8 mouse cellular contexts compared by ENCODE assay signal in genomic region chr11:102082322-102082721, GRCm38 (mm10). TPM values are rescaled to one million over a fixed set of nuclear protein-coding genes. Genes with fewer than 3 reads are reported as not detected.
DNase-seq lines count a peak whose midpoint lies in the region; ATAC-seq and TF ChIP-seq lines count a peak whose summit lies in the region.

No protein-coding gene starts in this region.

- WGBS in forebrain, embryonic 12.5 days: 3% methylated on average over 18 of the region's 18 CpGs
- 1% methylated on average over 18 of the region's 18 CpGs for WGBS in heart, postnatal 0 days
- WGBS in liver, embryonic 11.5 days: 0% methylated on average over 18 of the region's 18 CpGs

- no peaks in the 10 kb centered on the region for H3K9me3 ChIP-seq in forebrain, embryonic 12.5 days
- no peaks in the 10 kb centered on the region for H3K9me3 ChIP-seq in heart, postnatal 0 days (replicated peaks; ENCODE audit: control insufficient read depth, low read length)
- no peaks in the 10 kb centered on the region for H3K9me3 ChIP-seq in liver, embryonic 11.5 days (ENCODE audit: control insufficient read depth, low read length)

- no peak for TF ChIP-seq EP300 in heart, postnatal 0 days (IDR thresholded peaks at IDR 0.05; ENCODE audit: low read depth)

- H3K27me3 ChIP-seq in forebrain, embryonic 12.5 days: no peaks in the 10 kb centered on the region
- H3K27me3 ChIP-seq in heart, postnatal 0 days (ENCODE audit: control insufficient read depth, insufficient read depth, low read length): no peaks in the 10 kb centered on the region
- H3K27me3 ChIP-seq in liver, embryonic 11.5 days (replicated peaks; ENCODE audit: control insufficient read depth, insufficient read depth, low read length): peaks cover 14% of the 10 kb centered on the region; the same call in 1 of the 2 replicates

- peak overlapping the region; percentile 54 for H3K9ac ChIP-seq in forebrain, embryonic 12.5 days
- no peak overlapping the region for H3K9ac ChIP-seq in heart, postnatal 0 days (replicated peaks; ENCODE audit: low read depth, low read length)
- 0 out of 2 replicates have a peak overlapping the region, but pooled peaks have one; percentile 34 for H3K9ac ChIP-seq in liver, embryonic 11.5 days (ENCODE audit: low read depth, low read length)

- peaks cover 53% of the 10 kb centered on the region for H3K4me1 ChIP-seq in forebrain, embryonic 12.5 days
- H3K4me1 ChIP-seq in heart, postnatal 0 days (ENCODE audit: control insufficient read depth, insufficient read depth): peaks cover 9% of the 10 kb centered on the region
- peaks cover 23% of the 10 kb centered on the region for H3K4me1 ChIP-seq in liver, embryonic 11.5 days (replicated peaks; ENCODE audit: control insufficient read depth, insufficient read depth, low read length)

- ATAC-seq in forebrain, embryonic 12.5 days (ENCODE audit: low FRiP score): peak; percentile 89
- ATAC-seq in heart, postnatal 0 days (ENCODE audit: insufficient read depth, low read depth): peak; percentile 69
- ATAC-seq in liver, embryonic 11.5 days (replicated peaks; ENCODE audit: low FRiP score): peak; percentile 76

- peak; percentile 33 to 48 for DNase-seq in urinary bladder, adult 18-20 months (ENCODE audit: low spot score in 2 of 2)
- no peak for DNase-seq in urinary bladder, postnatal 10 days (ENCODE audit: low spot score)
- DNase-seq in heart, postnatal 0 days (ENCODE audit: low spot score): peak; percentile 39
- peak; percentile 82 for DNase-seq in kidney, postnatal 14 days
- peak; percentile 78 for DNase-seq in liver, embryonic 11.5 days (ENCODE audit: low spot score)
- DNase-seq in neural tube, embryonic 10.5 days (ENCODE audit: extremely low spot score, low spot score): peak; percentile 81
- DNase-seq in urinary bladder, postnatal 36 days (ENCODE audit: low spot score in 2 of 2): peak; percentile 28 to 63

- peak overlapping the region; percentile 83 for H3K4me2 ChIP-seq in forebrain, embryonic 12.5 days
- H3K4me2 ChIP-seq in heart, postnatal 0 days (ENCODE audit: low read depth, low read length): peak overlapping the region; percentile 57
- H3K4me2 ChIP-seq in liver, embryonic 11.5 days: peak overlapping the region; percentile 79

- peaks cover 38% of the 10 kb centered on the region for H3K36me3 ChIP-seq in forebrain, embryonic 12.5 days (replicated peaks)
- no peaks in the 10 kb centered on the region for H3K36me3 ChIP-seq in heart, postnatal 0 days (replicated peaks; ENCODE audit: control insufficient read depth, insufficient read depth, low read length)
- peaks cover 6% of the 10 kb centered on the region; the same call in 1 of the 2 replicates for H3K36me3 ChIP-seq in liver, embryonic 11.5 days (ENCODE audit: control insufficient read depth, insufficient read depth, low read length)

- H3K27ac ChIP-seq in forebrain, embryonic 12.5 days: no peak overlapping the region
- H3K27ac ChIP-seq in heart, postnatal 0 days (ENCODE audit: low read depth): no peak overlapping the region
- no peak overlapping the region for H3K27ac ChIP-seq in liver, embryonic 11.5 days (ENCODE audit: low read depth, low read length)

- H3K4me3 ChIP-seq in forebrain, embryonic 12.5 days (replicated peaks): peak overlapping the region; percentile 40
- H3K4me3 ChIP-seq in heart, postnatal 0 days (ENCODE audit: low read depth, low read length): peak overlapping the region; percentile 35
- H3K4me3 ChIP-seq in liver, embryonic 11.5 days (ENCODE audit: low read depth, low read length): peak overlapping the region; percentile 45

- TF ChIP-seq CTCF in heart, postnatal 0 days (IDR thresholded peaks at IDR 0.05; ENCODE audit: low read depth): no peak

RNA-seq across cellular contexts. Expression of gene Mpp2, which starts 6.0 kb away (rescaled TPM):
- polyA plus RNA-seq in forebrain, embryonic 12.5 days (2016; fragmentation: Nextera tagmentation; extraction: Ambion mirVana): 24.9 and 27.9 TPM in 2 replicates
- total RNA-seq in heart, postnatal 0 days (2014; rRNA removed; ENCODE audit: low replicate concordance): 6.0 and 12.1 TPM in 2 replicates
- 2.1 and 2.3 TPM in 2 replicates for polyA plus RNA-seq in heart, postnatal 0 days (2015; fragmentation: Nextera tagmentation; extraction: Ambion mirVana)
- polyA plus RNA-seq in liver, embryonic 11.5 days (2014; fragmentation: Nextera tagmentation; extraction: Ambion mirVana): 12.1 and 12.8 TPM in 2 replicates

RNA-seq across cellular contexts. Expression of gene Ppy, which starts 18.8 kb away (rescaled TPM):
- polyA plus RNA-seq in forebrain, embryonic 12.5 days (2016; fragmentation: Nextera tagmentation; extraction: Ambion mirVana): not detected in 2 replicates
- not detected in 2 replicates for total RNA-seq in heart, postnatal 0 days (2014; rRNA removed; ENCODE audit: low replicate concordance)
- polyA plus RNA-seq in heart, postnatal 0 days (2015; fragmentation: Nextera tagmentation; extraction: Ambion mirVana): not detected in 2 replicates
- polyA plus RNA-seq in liver, embryonic 11.5 days (2014; fragmentation: Nextera tagmentation; extraction: Ambion mirVana): not detected in 2 replicates

RNA-seq across cellular contexts. Expression of gene Pyy, which starts 25.3 kb away (rescaled TPM):
- polyA plus RNA-seq in forebrain, embryonic 12.5 days (2016; fragmentation: Nextera tagmentation; extraction: Ambion mirVana): not detected in 2 replicates
- not detected in 2 replicates for total RNA-seq in heart, postnatal 0 days (2014; rRNA removed; ENCODE audit: low replicate concordance)
- not detected in 2 replicates for polyA plus RNA-seq in heart, postnatal 0 days (2015; fragmentation: Nextera tagmentation; extraction: Ambion mirVana)
- 1.0 and 2.4 TPM in 2 replicates for polyA plus RNA-seq in liver, embryonic 11.5 days (2014; fragmentation: Nextera tagmentation; extraction: Ambion mirVana)

RNA-seq across cellular contexts. Expression of gene Cd300lg, which starts 41.0 kb away (rescaled TPM):
- 0.17 and 0.23 TPM in 2 replicates for polyA plus RNA-seq in forebrain, embryonic 12.5 days (2016; fragmentation: Nextera tagmentation; extraction: Ambion mirVana)
- total RNA-seq in heart, postnatal 0 days (2014; rRNA removed; ENCODE audit: low replicate concordance): 23.0 and 79.5 TPM in 2 replicates
- polyA plus RNA-seq in heart, postnatal 0 days (2015; fragmentation: Nextera tagmentation; extraction: Ambion mirVana): 22.9 and 24.0 TPM in 2 replicates
- 0.27 and 0.66 TPM in 2 replicates for polyA plus RNA-seq in liver, embryonic 11.5 days (2014; fragmentation: Nextera tagmentation; extraction: Ambion mirVana)

RNA-seq across cellular contexts. Expression of gene Mpp3, which starts 54.1 kb away (rescaled TPM):
- polyA plus RNA-seq in forebrain, embryonic 12.5 days (2016; fragmentation: Nextera tagmentation; extraction: Ambion mirVana): 35.7 and 37.6 TPM in 2 replicates
- total RNA-seq in heart, postnatal 0 days (2014; rRNA removed; ENCODE audit: low replicate concordance): 4.9 and 8.0 TPM in 2 replicates
- 1.7 and 2.2 TPM in 2 replicates for polyA plus RNA-seq in heart, postnatal 0 days (2015; fragmentation: Nextera tagmentation; extraction: Ambion mirVana)
- 2.6 and 3.2 TPM in 2 replicates for polyA plus RNA-seq in liver, embryonic 11.5 days (2014; fragmentation: Nextera tagmentation; extraction: Ambion mirVana)
